Mouse (Mus musculus): Measurements from ENCODE around the gene Aktip. TPM values are rescaled to one million over a fixed set of nuclear protein-coding genes. Genes with fewer than 3 reads are reported as not detected.

Aktip gene
- total RNA-seq (2021), result 10 to 100 TPM; 63.0 to 67.4 TPM
- long read RNA-seq, experiment 1, transcript Aktip-201 (10 exons, 1,171 nt), result minor isoform, 35 of 103 reads
- long read RNA-seq, experiment 1, transcript Aktip-205 (10 exons, 2,079 nt), result major isoform, 44 of 103 reads
- long read RNA-seq, experiment 1, partial matches to known transcripts, result 2 of 103 reads
- long read RNA-seq, experiment 1, other reads (novel, unspliced or antisense), result 19 of 103 reads
- long read RNA-seq, experiment 2, transcript Aktip-201 (10 exons, 1,171 nt), result major isoform, 18 of 53 reads
- long read RNA-seq, experiment 2, transcript Aktip-205 (10 exons, 2,079 nt), result minor isoform, 15 of 53 reads
- long read RNA-seq, experiment 2, partial matches to known transcripts, result 2 of 53 reads
- long read RNA-seq, experiment 2, other reads (novel, unspliced or antisense), result 18 of 53 reads

GRCm38 (mm10) chr8:91199876-91200275, at the start of gene Aktip:
Gene Aktip (minus strand): TSS chr8:91199976.
- no peak for DNase-seq

GRCm38 (mm10) chr8:91245821-91246454, 46.2 kb upstream of the Aktip start:
- DNase-seq, result no peak

DNA sequence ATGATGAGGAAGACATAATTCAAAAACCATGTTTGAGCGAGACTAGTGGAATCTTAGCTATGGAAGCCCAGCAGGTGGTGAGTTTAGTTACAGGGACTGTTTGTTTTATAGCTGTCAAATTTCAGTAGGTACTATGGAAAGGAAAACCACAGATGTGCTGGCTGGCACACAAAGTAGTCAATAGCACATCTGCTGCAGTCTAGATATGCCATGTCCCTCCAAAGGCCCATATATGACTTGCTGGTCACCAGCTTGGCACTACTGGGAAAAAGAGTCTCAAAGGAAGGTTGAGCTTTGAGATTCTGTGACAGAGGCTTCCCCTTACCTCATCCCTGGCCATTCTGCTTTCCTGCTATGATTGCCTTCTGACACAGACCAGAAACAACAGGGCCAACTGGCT, 42.9 kb upstream of the Aktip start:
- DNase-seq, result no peak

- DNase-seq, result peak in 1 of 2 experiments; percentile 3
Observed at GRCm38 (mm10) chr8:91241873-91242519, 42.2 kb upstream of the Aktip start.

DNA sequence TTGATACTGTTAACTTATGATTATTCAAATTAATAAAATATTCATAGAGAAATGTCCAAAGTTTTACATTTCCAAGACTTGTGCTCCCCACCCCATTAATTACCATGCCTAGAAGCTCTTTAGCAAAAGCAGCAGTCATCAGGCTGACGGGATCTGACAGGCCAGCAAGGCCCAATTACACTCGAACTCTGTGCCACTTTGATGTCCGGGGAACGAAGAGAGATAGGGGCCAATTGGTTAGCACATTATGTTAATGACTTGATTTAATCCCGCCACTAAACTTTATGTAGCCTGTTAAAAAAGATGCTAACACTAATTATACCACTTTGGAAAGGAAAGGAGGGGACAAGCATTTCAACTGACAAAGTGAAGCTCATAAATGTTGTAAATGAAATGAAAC, 41.6 kb upstream of the Aktip start:
- no peak for DNase-seq

DNA sequence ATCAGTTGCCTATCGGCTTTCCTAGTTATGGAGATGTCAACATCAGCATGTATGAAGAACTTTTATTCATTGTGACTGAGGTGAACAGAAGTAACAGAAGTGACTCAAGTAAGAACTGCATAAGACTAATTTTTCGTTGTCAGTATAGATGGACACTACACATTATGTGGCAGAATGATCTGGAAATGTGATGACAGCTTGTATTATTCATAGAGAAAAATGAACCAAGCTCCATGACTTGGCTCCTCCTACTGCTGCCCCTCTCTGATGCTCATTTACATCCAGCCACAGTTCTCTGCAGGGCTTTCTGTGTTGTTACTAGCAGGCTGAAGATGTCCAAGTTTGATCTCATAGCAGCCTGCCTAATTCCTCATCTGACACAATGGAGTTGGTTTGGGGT, 37.4 kb upstream of the Aktip start:
- DNase-seq, result no peak

DNA sequence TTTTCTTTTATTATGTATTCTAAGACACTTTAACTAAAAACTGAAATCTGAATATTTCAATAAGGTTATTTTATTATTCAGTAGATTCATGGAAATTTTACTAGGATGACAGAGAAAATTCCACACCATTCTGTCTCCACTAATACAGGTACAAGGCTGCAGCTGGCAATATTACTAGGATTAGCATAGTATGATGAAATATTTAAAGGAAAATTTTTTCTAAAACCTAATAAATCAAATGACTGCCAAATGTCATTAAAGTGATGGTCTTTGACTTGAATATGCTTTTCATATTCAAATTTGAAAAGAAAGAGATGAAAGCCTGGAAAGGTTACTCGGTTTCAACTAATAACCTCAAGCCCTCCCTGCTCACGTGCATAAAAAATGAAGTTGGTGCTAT, 34.3 kb upstream of the Aktip start:
- DNase-seq, result no peak

DNA sequence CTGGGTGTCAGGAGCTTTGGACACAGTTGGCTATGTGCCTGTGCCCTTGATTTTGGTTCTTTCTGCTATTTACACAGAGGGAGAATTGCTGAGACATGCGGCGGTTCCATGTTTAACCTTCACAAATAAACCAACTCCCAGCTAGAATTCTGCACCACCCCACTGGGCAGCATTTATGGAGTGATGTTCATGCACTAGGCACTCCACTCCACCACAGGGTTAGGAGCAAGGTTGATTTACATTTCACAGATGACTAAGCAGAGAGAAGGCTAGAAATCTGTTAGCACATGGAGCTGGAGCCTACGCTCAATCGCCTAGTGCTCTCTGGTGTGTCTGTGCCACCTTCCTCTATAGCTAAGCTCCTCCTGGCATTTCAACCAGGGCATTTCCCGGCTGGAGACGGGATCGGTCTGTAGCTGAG, 27.7 kb upstream of the Aktip start:
- no peak for DNase-seq

GRCm38 (mm10) chr8:91224227-91224626, 24.5 kb upstream of the Aktip start:
- no peak for DNase-seq

- no peak for DNase-seq
Observed at GRCm38 (mm10) chr8:91221841-91222240, 22.1 kb upstream of the Aktip start.

DNA sequence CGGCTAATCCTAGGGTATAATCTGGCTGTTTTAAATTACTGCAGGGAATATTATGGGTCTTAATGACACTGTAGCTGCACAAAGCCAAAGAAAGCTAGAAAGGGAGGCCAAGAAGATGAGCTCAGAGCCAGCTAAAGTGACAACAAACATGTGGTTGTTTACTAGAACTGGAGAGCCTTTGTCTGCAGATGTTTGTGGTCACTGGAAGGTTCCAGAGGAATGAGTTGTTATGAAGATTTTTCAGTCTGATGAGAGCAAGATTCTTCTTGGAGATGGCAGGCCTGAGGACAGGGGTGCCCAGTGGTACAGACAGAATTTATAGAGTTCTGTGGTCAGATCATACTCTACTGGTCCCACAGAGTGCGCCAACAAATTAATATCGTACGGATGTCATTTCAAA, 18.5 kb upstream of the Aktip start:
- DNase-seq, result no peak

GRCm38 (mm10) chr8:91217062-91217905, 17.5 kb upstream of the Aktip start:
- DNase-seq, result no peak

DNA sequence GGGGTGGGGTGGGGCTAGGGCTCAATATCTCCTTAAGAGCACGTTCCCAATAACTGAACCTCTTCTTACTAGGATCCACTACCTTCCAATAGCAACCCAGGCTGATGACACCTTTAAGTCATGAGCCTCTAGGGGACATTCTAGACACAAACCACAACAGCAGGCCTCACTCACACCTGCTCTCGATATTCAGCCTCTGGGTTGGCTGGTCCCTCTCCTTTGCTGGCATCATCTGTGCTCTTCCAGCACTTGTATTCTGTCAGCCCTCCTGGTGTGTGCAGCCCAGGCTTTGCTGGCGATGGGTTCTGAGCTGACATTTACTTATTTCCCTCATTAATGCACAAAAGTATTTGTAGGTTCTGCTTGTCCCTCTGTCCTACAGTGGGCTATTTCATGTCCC, 14.5 kb upstream of the Aktip start:
- DNase-seq, result no peak

DNA sequence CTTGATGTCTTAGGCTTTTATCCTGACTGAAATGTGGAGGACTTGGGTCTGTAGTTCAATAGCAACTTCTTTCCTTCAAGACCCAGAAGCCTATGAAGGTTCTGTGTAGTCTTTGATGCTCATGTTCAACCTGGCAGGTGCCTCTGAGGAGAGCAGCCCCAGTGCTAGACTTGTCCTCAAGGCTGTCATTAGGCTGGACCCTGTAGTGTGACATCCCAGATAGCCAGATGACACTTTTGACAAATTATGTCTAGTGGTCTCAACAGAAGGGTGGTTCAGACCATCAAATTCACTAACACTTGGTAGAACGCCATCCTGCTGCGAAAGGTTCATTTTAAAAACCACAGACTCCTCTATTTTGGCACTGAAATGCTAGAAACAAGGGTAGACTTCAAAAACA, 13.2 kb upstream of the Aktip start:
- DNase-seq, result no peak

DNA sequence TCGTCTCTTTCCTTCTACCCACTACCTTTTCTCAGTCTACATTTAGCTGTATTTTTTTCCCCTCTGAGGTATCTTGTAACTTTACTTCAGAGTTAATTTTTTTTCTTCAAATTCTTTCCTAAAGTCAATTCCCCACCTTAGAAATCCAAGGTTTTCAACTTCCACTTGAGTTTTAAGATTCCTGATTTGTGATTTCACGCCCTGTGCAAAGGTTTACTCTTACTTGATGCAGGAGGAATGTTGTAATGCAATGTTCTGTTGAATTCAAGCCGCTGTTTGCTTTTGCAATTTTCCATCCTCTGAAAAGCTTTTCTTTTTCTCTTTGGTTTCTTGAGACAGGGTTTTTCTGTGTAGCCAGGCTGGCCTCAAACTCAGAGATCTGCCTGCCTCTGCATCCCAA, 9.9 kb upstream of the Aktip start:
- DNase-seq, result no peak

- DNase-seq, result no peak
Observed at GRCm38 (mm10) chr8:91207676-91208075, 7.9 kb upstream of the Aktip start.

DNA sequence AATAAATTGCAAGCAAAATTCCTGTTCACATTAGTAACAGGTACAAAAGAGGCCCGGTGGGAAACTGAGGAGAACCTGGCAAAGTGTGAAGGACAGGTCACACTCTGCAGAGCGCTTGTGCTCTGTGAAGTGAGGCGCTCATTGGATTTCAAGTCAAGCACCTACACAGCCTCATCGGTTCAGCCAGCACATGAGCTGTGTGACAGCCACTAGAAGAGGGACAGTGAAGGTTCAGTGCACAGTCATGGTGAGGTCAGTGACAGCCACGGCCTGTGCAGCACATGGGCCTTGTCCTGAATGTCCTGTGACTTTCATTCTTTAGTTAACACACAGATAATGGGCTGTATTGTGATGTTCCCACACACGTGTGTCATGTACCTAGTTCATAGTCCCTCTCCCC, 6.1 kb upstream of the Aktip start:
- no peak for DNase-seq

DNA sequence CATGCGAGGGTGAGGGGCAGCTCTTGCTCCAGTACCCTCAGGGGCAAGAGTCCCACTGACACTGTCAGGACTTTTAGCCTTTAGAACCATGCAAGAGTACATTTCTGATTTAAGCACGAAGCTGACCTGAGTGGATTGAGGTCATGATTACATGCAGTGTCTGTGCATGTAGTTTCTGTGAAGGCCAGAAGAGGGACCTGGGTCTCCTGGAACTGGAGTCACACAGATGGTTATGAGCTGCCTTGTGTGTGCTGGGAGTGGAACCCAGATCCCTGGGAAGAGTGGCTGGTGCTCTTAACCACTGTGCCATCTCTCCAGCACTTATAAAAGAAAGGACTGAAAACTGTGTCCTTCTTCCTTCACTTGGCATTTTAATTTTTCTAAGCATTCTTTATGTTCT, 1.4 kb upstream of the Aktip start:
- no peak for DNase-seq

- DNase-seq, result no peak
Observed at GRCm38 (mm10) chr8:91198036-91198435, 1.7 kb downstream of the Aktip start.

DNA sequence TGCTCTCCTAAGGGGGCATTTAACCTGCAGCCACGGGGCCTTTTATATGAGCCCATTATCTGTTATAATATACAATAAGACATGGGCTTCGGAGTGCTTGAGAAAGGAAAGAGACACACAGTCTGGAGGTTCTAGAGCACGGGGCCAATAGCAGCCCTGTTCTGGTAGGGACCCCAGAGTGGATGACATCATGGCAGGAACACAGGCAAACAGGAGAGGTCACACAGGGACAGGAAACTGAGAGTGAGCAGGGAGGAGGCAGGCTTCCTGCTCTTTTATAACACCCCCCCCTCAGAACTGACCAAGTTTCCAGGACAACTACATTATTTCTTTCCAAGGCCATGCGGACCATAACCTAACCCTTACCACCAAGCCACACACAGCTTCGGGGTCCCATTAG, 2.5 kb downstream of the Aktip start:
- peak; percentile 5 to 7 for DNase-seq

GRCm38 (mm10) chr8:91196661-91197060, 3.1 kb downstream of the Aktip start:
- no peak for DNase-seq

DNA sequence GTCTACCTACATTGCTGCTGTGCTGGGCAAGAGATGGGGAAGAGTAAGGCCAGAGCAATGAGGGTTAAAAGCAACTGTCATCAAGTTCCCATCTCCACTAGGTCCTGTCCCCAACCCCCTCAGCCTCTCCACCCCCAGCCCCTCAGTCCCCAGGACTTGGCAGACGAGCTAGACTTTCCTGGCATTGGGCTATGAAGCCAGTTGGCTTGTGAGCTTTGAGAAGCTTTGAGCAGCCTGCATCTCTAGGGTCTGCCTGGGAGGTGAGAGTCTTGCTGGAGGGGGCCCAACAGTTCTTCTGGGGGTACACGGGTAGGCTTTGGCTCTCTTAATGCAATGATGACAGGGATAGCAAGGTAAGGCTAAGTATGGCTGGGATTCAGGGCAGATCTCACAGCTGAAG, 5.7 kb downstream of the Aktip start:
- DNase-seq, result no peak

DNA sequence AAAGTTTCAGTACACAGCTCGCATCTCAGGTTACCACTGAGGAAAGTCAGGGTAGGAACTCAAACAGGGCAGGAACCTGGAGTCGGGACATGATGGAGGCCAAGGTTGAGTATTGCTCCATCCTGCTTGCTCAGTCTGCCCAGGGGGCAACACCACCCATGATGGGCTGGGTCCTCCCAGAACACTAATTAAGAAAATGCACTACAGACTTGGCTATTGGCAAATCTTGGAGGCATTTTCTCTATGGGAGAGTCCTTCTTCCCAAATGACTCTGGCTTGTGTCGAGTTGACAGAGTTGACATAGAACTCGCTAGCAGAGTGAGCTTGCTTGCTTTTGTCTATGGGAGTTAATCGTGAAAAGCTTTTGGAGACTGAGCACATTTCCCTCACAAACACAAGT, 6.8 kb downstream of the Aktip start:
- DNase-seq, result no peak

Measured in heart, adult 18-20 months (tissue).